Mouse (Mus musculus) lung, postnatal 0 days (tissue): ENCODE measurements around the gene Adamts18. TPM values are rescaled to one million over a fixed set of nuclear protein-coding genes. Genes with fewer than 3 reads are reported as not detected.

Source experiments
- ATAC-seq: fragments of 200-750 bp; cut with Nextera tagmentation; 2 replicates; pipeline ENCODE4 v1.8.0; 2017; ENCODE audit warnings: moderate library complexity
- DNase-seq: peaks from one replicate; pipeline ENCODE4 v3.0.0-alpha.2; 2016; ENCODE audit warnings: low spot score
- H3K27ac ChIP-seq: fragments of 300-500 bp; sonication (generic); 2 replicates; pipeline ENCODE4 v1.5.1; 2014; ENCODE audit warnings: antibody characterized with exemption, mild to moderate bottlenecking, low read length, mixed read lengths
- H3K27me3 ChIP-seq: fragments of 300-500 bp; sonication (generic); replicated peaks from 2 replicates; pipeline ENCODE4 v1.6.1; 2014; ENCODE audit warnings: low read length, mixed read lengths; ENCODE audit not compliant: insufficient read depth
- H3K36me3 ChIP-seq: fragments of 300-500 bp; sonication (generic); 2 replicates; pipeline ENCODE4 v1.6.1; 2014; ENCODE audit warnings: low read length, mixed read lengths; ENCODE audit not compliant: insufficient read depth
- H3K4me1 ChIP-seq: fragments of 300-500 bp; sonication (generic); 2 replicates; pipeline ENCODE4 v1.6.1; 2014; ENCODE audit warnings: antibody characterized with exemption, low read depth, low read length, mixed read lengths; ENCODE audit not compliant: insufficient read depth
- H3K4me2 ChIP-seq: fragments of 300-500 bp; sonication (generic); replicated peaks from 2 replicates; pipeline ENCODE4 v1.6.1; 2014; ENCODE audit warnings: low read depth, mild to moderate bottlenecking, low read length, moderate library complexity, mixed read lengths
- H3K4me3 ChIP-seq: fragments of 300-500 bp; sonication (generic); 2 replicates; pipeline ENCODE4 v1.5.1; 2014; ENCODE audit warnings: low read depth, low read length
- H3K9ac ChIP-seq: fragments of 300-500 bp; sonication (generic); replicated peaks from 2 replicates; pipeline ENCODE4 v1.6.1; 2014; ENCODE audit warnings: low read depth, mild to moderate bottlenecking
- H3K9me3 ChIP-seq: fragments of 300-500 bp; sonication (generic); 2 replicates; pipeline ENCODE4 v1.6.1; 2016; ENCODE audit warnings: low read length, mixed read lengths
- CTCF ChIP-seq: IDR thresholded peaks from 2 replicates; pipeline ENCODE4 v1.5.1; 2016; ENCODE audit warnings: antibody characterized with exemption, mild to moderate bottlenecking
- EP300 ChIP-seq: IDR thresholded peaks from 2 replicates; pipeline ENCODE4 v1.6.1; 2016; ENCODE audit warnings: antibody characterized with exemption, mild to moderate bottlenecking, control low read depth
- WGBS: fragments of 180-500 bp; shearing (Covaris S2); extraction: QIAGEN DNeasy Blood & Tissue Kit; methylation state at CpG from one replicate; pipeline ENCODE4 v1.1.7; 2014; 5-methylcytosine and 5-hydroxymethylcytosine counted together
- polyA plus RNA-seq: library from polyadenylated mRNA; unstranded; fragments of >200 nt; fragmentation: Nextera tagmentation; extraction: Ambion mirVana; gene quantifications from 2 replicates; pipeline ENCODE4 v1.2.1, GENCODE M21; 2015

The Adamts18 gene
- polyA plus RNA-seq, 1 experiment from 2014 or later, result 0.23 TPM

DNA sequence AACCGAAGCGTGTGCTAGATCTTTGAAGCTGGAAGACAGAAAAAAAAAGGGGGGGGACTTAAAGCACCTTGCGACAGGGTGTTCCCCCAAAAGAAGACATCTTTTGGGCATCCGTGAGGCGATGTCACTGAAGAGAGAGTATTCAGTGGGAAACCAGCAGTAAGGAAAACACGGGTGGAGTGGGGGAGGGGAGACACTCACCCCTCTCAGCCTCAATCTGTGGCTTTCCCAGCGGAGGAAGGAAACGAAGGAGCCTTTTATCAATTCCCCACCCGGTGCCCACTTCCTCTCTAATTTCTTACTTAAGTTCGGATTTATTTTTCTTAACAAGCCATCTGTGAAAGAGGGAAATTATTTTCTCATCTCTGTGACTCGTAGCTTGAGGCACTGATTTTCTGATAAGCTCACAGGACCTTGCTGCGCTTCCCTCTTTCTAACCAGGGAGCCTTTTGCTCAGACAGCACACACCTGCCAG, 895 bp downstream of the Adamts18 start:
- Histone ChIP-seq H3K9ac (no peak overlapping the region), H3K4me2 (peak overlapping the region; percentile 76), H3K9me3 (no peaks in the 10 kb centered on the region), H3K4me3 (peak overlapping the region; percentile 39; the same call in 1 of the 2 replicates), H3K36me3 (no peaks in the 10 kb centered on the region), H3K4me1 (no peaks in the 10 kb centered on the region; the same call in 1 of the 2 replicates), H3K27me3 (peaks cover 8% of the 10 kb centered on the region; the same call in 1 of the 2 replicates), H3K27ac (no peak overlapping the region)
- TF ChIP-seq EP300, result no peak
- no peak for TF ChIP-seq CTCF
- no peak for ATAC-seq
- no peak for DNase-seq
- WGBS, result 11% methylated on average over 12 of the region's 12 CpGs

DNA sequence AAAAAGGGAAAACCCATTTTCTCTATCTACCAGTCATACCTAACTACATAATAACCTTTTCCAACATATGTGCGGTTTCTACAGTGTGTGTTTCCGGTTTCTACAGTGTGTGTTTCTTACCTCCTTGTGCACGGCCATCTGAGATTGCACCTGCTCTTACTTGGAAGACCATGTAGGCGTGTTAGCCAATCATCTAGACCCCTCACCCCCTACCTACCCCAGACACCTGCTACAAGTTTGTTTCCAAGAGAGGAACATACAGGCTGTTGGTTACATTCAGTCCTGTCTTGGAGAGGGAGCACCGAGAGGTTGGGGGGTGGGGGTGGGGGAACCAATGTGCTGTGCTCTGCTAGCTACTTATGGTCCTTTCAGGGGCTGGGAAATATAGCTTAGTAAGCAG, 1.9 kb downstream of the Adamts18 start:
- no peak for TF ChIP-seq EP300
- no peak for TF ChIP-seq CTCF
- Histone ChIP-seq H3K4me3 (no peak overlapping the region), H3K4me2 (no peak overlapping the region), H3K4me1 (no peaks in the 10 kb centered on the region; the same call in 1 of the 2 replicates), H3K27ac (no peak overlapping the region), H3K27me3 (peaks cover 8% of the 10 kb centered on the region; the same call in 1 of the 2 replicates), H3K36me3 (no peaks in the 10 kb centered on the region), H3K9me3 (no peaks in the 10 kb centered on the region), H3K9ac (no peak overlapping the region)
- WGBS, result 60% methylated on average over 5 of the region's 5 CpGs
- no peak for ATAC-seq
- DNase-seq, result no peak

DNA sequence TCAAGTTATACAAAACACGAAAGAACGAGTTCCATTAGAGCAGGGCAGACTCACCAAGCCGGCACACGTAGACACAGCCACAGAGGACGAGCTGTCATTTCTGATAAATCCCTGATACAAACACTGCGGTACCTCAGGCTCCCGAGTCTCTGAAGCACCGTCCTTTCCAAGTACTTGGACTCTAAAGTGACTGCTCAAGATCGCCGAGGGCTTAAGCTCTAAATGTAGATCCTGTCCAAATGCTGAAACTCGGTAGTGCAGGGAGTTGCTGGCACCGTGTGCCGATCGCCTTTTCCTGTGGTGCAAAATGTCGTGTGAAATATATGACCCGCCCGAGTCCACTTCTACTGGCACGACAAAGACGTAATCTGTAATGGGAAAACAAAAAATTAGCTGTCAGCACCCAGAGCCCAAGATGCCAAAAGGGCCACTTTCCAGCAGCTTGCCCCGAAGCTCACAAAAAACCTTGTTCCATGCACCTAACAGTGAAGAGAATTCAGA, 3.7 kb downstream of the Adamts18 start:
- TF ChIP-seq CTCF (no peak), EP300 (no peak)
- peak; percentile 31 for DNase-seq
- Histone ChIP-seq H3K4me1 (no peaks in the 10 kb centered on the region; the same call in 1 of the 2 replicates), H3K4me3 (no peak overlapping the region), H3K36me3 (no peaks in the 10 kb centered on the region), H3K27me3 (peaks cover 8% of the 10 kb centered on the region; the same call in 1 of the 2 replicates), H3K9me3 (no peaks in the 10 kb centered on the region), H3K4me2 (no peak overlapping the region), H3K9ac (no peak overlapping the region), H3K27ac (no peak overlapping the region)
- 18% methylated on average over 20 of the region's 20 CpGs for WGBS
- no peak for ATAC-seq

DNA sequence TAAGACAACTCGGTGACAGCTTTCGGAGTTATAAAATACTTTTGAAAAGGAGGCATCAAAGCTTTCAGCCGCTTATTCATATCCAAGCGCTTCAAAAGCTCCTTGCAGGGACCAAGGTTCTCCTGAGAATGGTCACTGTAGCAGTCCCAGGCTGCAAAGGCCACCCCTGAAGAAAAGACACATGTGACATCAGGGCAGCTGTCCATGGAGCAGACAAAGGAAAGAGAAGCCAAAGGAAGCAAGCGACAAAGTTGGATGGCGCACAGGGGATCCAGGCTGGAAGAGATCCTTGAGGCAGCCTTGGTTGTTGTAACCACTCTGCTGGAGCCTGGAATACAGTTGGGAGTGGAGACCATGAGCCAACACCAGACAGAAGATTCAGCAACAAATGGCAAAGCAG, 10.3 kb downstream of the Adamts18 start:
- Histone ChIP-seq H3K27me3 (no peaks in the 10 kb centered on the region), H3K9me3 (no peaks in the 10 kb centered on the region), H3K36me3 (no peaks in the 10 kb centered on the region), H3K9ac (no peak overlapping the region), H3K4me3 (no peak overlapping the region), H3K4me2 (no peak overlapping the region), H3K27ac (no peak overlapping the region), H3K4me1 (no peaks in the 10 kb centered on the region)
- 72% methylated on average over 6 of the region's 6 CpGs for WGBS
- no peak for ATAC-seq
- no peak for DNase-seq
- TF ChIP-seq CTCF (no peak), EP300 (no peak)

DNA sequence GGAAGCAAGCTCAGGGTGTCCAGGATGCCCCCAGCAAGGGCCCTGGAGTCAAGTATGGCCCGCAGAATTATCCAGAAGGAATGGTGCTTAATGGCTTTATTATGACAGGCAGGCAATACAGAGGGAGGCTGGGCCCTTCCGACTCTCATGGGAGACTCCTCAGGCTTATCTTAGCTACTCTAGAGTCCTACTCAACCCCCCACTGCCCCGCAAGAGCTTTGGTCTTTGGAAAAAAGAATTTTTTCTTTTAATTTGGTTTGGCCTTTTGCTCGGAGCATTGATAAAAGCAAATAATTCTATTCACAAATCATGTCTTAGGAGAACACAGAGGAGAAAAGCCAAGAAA, 11.0 kb downstream of the Adamts18 start:
- Histone ChIP-seq H3K27ac (no peak overlapping the region), H3K36me3 (no peaks in the 10 kb centered on the region), H3K9me3 (no peaks in the 10 kb centered on the region), H3K4me3 (no peak overlapping the region), H3K4me1 (no peaks in the 10 kb centered on the region), H3K27me3 (no peaks in the 10 kb centered on the region), H3K9ac (no peak overlapping the region), H3K4me2 (no peak overlapping the region)
- no peak for TF ChIP-seq CTCF
- no peak for TF ChIP-seq EP300
- no peak for ATAC-seq
- no peak for DNase-seq
- whole genome bisulfite sequencing, result 13% methylated on average over 4 of the region's 4 CpGs

DNA sequence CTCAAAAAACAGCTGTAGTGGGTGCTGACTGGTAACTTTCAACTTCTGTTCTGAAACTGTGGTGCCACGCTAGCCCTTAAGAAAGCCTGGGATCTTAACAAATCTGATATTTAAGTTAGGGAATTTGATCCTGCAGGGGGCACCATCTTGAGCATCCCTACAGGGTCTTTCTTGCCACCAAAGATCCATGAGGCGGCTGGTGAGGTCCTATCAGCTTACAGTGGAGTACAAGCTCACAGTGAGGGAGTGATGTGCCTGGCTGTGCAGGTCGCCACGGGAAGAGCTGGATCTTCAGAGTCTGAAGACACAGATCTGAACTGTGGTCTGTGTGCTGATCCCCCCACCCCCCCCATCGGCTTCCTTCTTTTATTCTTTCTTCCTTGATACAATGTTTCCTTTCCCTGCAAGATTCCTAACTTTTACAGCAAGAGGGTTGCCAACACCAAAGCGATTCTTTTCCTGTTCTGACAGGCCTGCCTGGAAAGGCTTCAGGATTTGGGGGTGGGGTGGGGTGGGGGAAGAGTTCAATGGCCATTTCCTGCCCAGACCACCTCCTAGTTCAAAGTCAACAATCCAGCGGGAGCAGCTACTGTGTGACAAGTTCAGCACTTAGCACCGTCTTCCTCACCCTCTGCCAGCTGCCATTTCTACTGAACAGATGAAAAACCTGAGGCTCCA, 11.5 kb downstream of the Adamts18 start:
- no peak overlapping the region for H3K4me3 ChIP-seq
- no peak overlapping the region for H3K4me2 ChIP-seq
- 16% methylated on average over 8 of the region's 8 CpGs for WGBS
- no peaks in the 10 kb centered on the region for H3K36me3 ChIP-seq
- peak; percentile 46; the same call in 1 of the 2 replicates for ATAC-seq
- peak; percentile 22 for TF ChIP-seq CTCF
- no peak for TF ChIP-seq EP300
- H3K9me3 ChIP-seq, result no peaks in the 10 kb centered on the region
- H3K9ac ChIP-seq, result no peak overlapping the region
- H3K4me1 ChIP-seq, result no peaks in the 10 kb centered on the region
- H3K27me3 ChIP-seq, result no peaks in the 10 kb centered on the region
- no peak overlapping the region for H3K27ac ChIP-seq
- no peak for DNase-seq
